Mouse (Mus musculus): ENCODE data around the gene Rgs9bp. TPM values are rescaled to one million over a fixed set of nuclear protein-coding genes. Genes with fewer than 3 reads are reported as not detected.
A peak's percentile ranks its signal among the peaks of the same experiment; 100 is the strongest.

Rgs9bp gene
- polyA plus RNA-seq, 1 experiment from 2014 or later = 0.20 TPM

GRCm38 (mm10) chr7:35594311-35594710 is 8.9 kb upstream of the Rgs9bp start:
- peaks cover 35% of the 10 kb centered on the region for H3K36me3 ChIP-seq
- H3K27me3 ChIP-seq = no peaks in the 10 kb centered on the region
- H3K27ac ChIP-seq = no peak overlapping the region
- no peak overlapping the region for H3K4me2 ChIP-seq (replicated peaks)
- no peaks in the 10 kb centered on the region for H3K9me3 ChIP-seq
- peaks cover 11% of the 10 kb centered on the region for H3K4me1 ChIP-seq
- H3K9ac ChIP-seq = no peak overlapping the region
- H3K4me3 ChIP-seq = no peak overlapping the region
- 91% methylated on average over 5 of the region's 5 CpGs for WGBS
- no peak for ATAC-seq (ENCODE audit: insufficient number of reproducible peaks, insufficient read depth, low FRiP score, low TSS enrichment)

- Histone ChIP-seq H3K9me3 (no peaks in the 10 kb centered on the region), H3K4me2 (replicated peaks) (no peak overlapping the region), H3K4me3 (no peak overlapping the region), H3K27ac (peak overlapping the region; percentile 80), H3K4me1 (peaks cover 26% of the 10 kb centered on the region), H3K27me3 (no peaks in the 10 kb centered on the region), H3K9ac (no peak overlapping the region), H3K36me3 (peaks cover 29% of the 10 kb centered on the region)
- ATAC-seq (ENCODE audit: insufficient number of reproducible peaks, insufficient read depth, low FRiP score, low TSS enrichment) = no peak
- 58% methylated on average over 10 of the region's 10 CpGs for WGBS
Measured at GRCm38 (mm10) chr7:35590731-35591191, 5.4 kb upstream of the Rgs9bp start.

- 74% methylated on average over 7 of the region's 7 CpGs for WGBS
- H3K36me3 ChIP-seq = peaks cover 23% of the 10 kb centered on the region
- no peak for ATAC-seq (ENCODE audit: insufficient number of reproducible peaks, insufficient read depth, low FRiP score, low TSS enrichment)
- no peak overlapping the region for H3K4me2 ChIP-seq (replicated peaks)
- H3K9ac ChIP-seq = no peak overlapping the region
- peaks cover 9% of the 10 kb centered on the region for H3K27me3 ChIP-seq
- H3K4me3 ChIP-seq = no peak overlapping the region
- H3K9me3 ChIP-seq = no peaks in the 10 kb centered on the region
- no peak overlapping the region for H3K27ac ChIP-seq
- H3K4me1 ChIP-seq = peaks cover 26% of the 10 kb centered on the region
Measured at GRCm38 (mm10) chr7:35589485-35589884, 4.1 kb upstream of the Rgs9bp start.

GRCm38 (mm10) chr7:35588680-35589428 is 3.5 kb upstream of the Rgs9bp start:
- ATAC-seq (ENCODE audit: insufficient number of reproducible peaks, insufficient read depth, low FRiP score, low TSS enrichment) = no peak
- H3K4me1 ChIP-seq = peaks cover 26% of the 10 kb centered on the region
- H3K4me3 ChIP-seq = no peak overlapping the region
- H3K36me3 ChIP-seq = peaks cover 20% of the 10 kb centered on the region
- no peak overlapping the region for H3K4me2 ChIP-seq (replicated peaks)
- no peaks in the 10 kb centered on the region for H3K9me3 ChIP-seq
- no peak overlapping the region for H3K27ac ChIP-seq
- 84% methylated on average over 9 of the region's 9 CpGs for WGBS
- peaks cover 15% of the 10 kb centered on the region for H3K27me3 ChIP-seq
- H3K9ac ChIP-seq = no peak overlapping the region

GRCm38 (mm10) chr7:35587728-35588127 is 2.3 kb upstream of the Rgs9bp start:
- Histone ChIP-seq H3K27ac (no peak overlapping the region), H3K4me3 (no peak overlapping the region), H3K9ac (no peak overlapping the region), H3K9me3 (no peaks in the 10 kb centered on the region), H3K4me1 (peaks cover 26% of the 10 kb centered on the region), H3K4me2 (replicated peaks) (peak overlapping the region; percentile 99; the same call in 1 of the 2 replicates), H3K27me3 (peaks cover 26% of the 10 kb centered on the region), H3K36me3 (peaks cover 10% of the 10 kb centered on the region)
- WGBS = 80% methylated on average over 5 of the region's 5 CpGs
- no peak for ATAC-seq (ENCODE audit: insufficient number of reproducible peaks, insufficient read depth, low FRiP score, low TSS enrichment)

GRCm38 (mm10) chr7:35586906-35587445 is 1.6 kb upstream of the Rgs9bp start:
- no peaks in the 10 kb centered on the region for H3K9me3 ChIP-seq
- WGBS = 22% methylated on average over 15 of the region's 15 CpGs
- peak overlapping the region; percentile 99 for H3K4me2 ChIP-seq (replicated peaks)
- H3K36me3 ChIP-seq = 0 out of 2 replicates have a peak, but pooled peaks cover 3% of the 10 kb centered on the region
- ATAC-seq (ENCODE audit: insufficient number of reproducible peaks, insufficient read depth, low FRiP score, low TSS enrichment) = no peak
- no peak overlapping the region for H3K27ac ChIP-seq
- peak overlapping the region; percentile 94 for H3K4me3 ChIP-seq
- H3K27me3 ChIP-seq = peaks cover 31% of the 10 kb centered on the region
- peak overlapping the region; percentile 81 for H3K9ac ChIP-seq
- H3K4me1 ChIP-seq = peaks cover 26% of the 10 kb centered on the region

- peak within 1 kb of the TSS; percentile 75 for H3K27ac ChIP-seq
- no peaks in the 10 kb centered on the region for H3K36me3 ChIP-seq
- peaks cover 24% of the 10 kb centered on the region for H3K4me1 ChIP-seq
- no peaks in the 10 kb centered on the region for H3K9me3 ChIP-seq
- H3K9ac ChIP-seq = peak within 1 kb of the TSS; percentile 81
- H3K4me2 ChIP-seq (replicated peaks) = peak within 1 kb of the TSS; percentile 99
- H3K4me3 ChIP-seq = peak within 1 kb of the TSS; percentile 94
- under 1% methylated on average over 49 of the region's 49 CpGs for WGBS
- peak; percentile 97 for ATAC-seq (ENCODE audit: insufficient number of reproducible peaks, insufficient read depth, low FRiP score, low TSS enrichment)
- H3K27me3 ChIP-seq = peaks cover 36% of the 10 kb centered on the region
Measured at GRCm38 (mm10) chr7:35586055-35586905, 898 bp upstream of the Rgs9bp start, which contains the start of gene Ankrd27. Gene Ankrd27, plus strand, starts transcription at chr7:35586244.

GRCm38 (mm10) chr7:35584786-35585190 is 594 bp downstream of the Rgs9bp start:
- Histone ChIP-seq H3K36me3 (no peaks in the 10 kb centered on the region), H3K9me3 (no peaks in the 10 kb centered on the region), H3K4me1 (peaks cover 19% of the 10 kb centered on the region), H3K4me3 (peak overlapping the region; percentile 94), H3K27me3 (peaks cover 40% of the 10 kb centered on the region), H3K4me2 (replicated peaks) (peak overlapping the region; percentile 99), H3K9ac (peak overlapping the region; percentile 50), H3K27ac (no peak overlapping the region)
- WGBS = under 1% methylated on average over 50 of the region's 50 CpGs
- ATAC-seq (ENCODE audit: insufficient number of reproducible peaks, insufficient read depth, low FRiP score, low TSS enrichment) = no peak

- no peak overlapping the region for H3K27ac ChIP-seq
Measured at GRCm38 (mm10) chr7:35584068-35584785, 1.2 kb downstream of the Rgs9bp start.

GRCm38 (mm10) chr7:35583476-35584025 is 1.8 kb downstream of the Rgs9bp start:
- H3K4me2 ChIP-seq (replicated peaks) = no peak overlapping the region
- H3K36me3 ChIP-seq = no peaks in the 10 kb centered on the region
- H3K9ac ChIP-seq = no peak overlapping the region
- H3K9me3 ChIP-seq = no peaks in the 10 kb centered on the region
- no peak for ATAC-seq (ENCODE audit: insufficient number of reproducible peaks, insufficient read depth, low FRiP score, low TSS enrichment)
- H3K27me3 ChIP-seq = peaks cover 40% of the 10 kb centered on the region
- no peak overlapping the region for H3K27ac ChIP-seq
- no peak overlapping the region for H3K4me3 ChIP-seq
- peaks cover 13% of the 10 kb centered on the region for H3K4me1 ChIP-seq
- 14% methylated on average over 11 of the region's 11 CpGs for WGBS

More at GRCm38 (mm10) chr7:35584068-35584785, 1.2 kb downstream of the Rgs9bp start:
- no peaks in the 10 kb centered on the region for H3K9me3 ChIP-seq
- peak overlapping the region; percentile 94 for H3K4me3 ChIP-seq
- H3K4me2 ChIP-seq (replicated peaks) = peak overlapping the region; percentile 99
- H3K9ac ChIP-seq = peak overlapping the region; percentile 50
- H3K4me1 ChIP-seq = peaks cover 14% of the 10 kb centered on the region
- H3K36me3 ChIP-seq = no peaks in the 10 kb centered on the region
- WGBS = 4% methylated on average over 36 of the region's 36 CpGs
- no peak for ATAC-seq (ENCODE audit: insufficient number of reproducible peaks, insufficient read depth, low FRiP score, low TSS enrichment)
- peaks cover 40% of the 10 kb centered on the region for H3K27me3 ChIP-seq

GRCm38 (mm10) chr7:35582719-35583118 is 2.7 kb downstream of the Rgs9bp start:
- peaks cover 11% of the 10 kb centered on the region for H3K4me1 ChIP-seq
- H3K4me3 ChIP-seq = no peak overlapping the region
- H3K36me3 ChIP-seq = no peaks in the 10 kb centered on the region
- no peak for ATAC-seq (ENCODE audit: insufficient number of reproducible peaks, insufficient read depth, low FRiP score, low TSS enrichment)
- no peaks in the 10 kb centered on the region for H3K9me3 ChIP-seq
- H3K9ac ChIP-seq = no peak overlapping the region
- no peak overlapping the region for H3K4me2 ChIP-seq (replicated peaks)
- H3K27ac ChIP-seq = no peak overlapping the region
- H3K27me3 ChIP-seq = peaks cover 40% of the 10 kb centered on the region
- WGBS = 75% methylated on average over 5 of the region's 5 CpGs
